Mouse (Mus musculus) adrenal gland, adult 18-20 months (tissue): Measurements from ENCODE around the gene Hbq1b. TPM values are rescaled to one million over a fixed set of nuclear protein-coding genes. Genes with fewer than 3 reads are reported as not detected.

Experiments
- DNase-seq, 2 experiments: peaks; one replicate each; pipeline ENCODE4 v3.0.0; 2021 to 2022; ENCODE audit warnings: low spot score in 2 of 2
- long read RNA-seq, 2 experiments: library from polyadenylated mRNA; stranded (forward); transcript quantifications; one replicate each; pipeline ENCODE4 v2.0.0; 2021
- total RNA-seq, 2 experiments: library from RNA; stranded (reverse); gene quantifications; 1 replicate in 1 of 2; 2 replicates in 1 of 2; pipeline ENCODE4 v1.2.3; 2021

Hbq1b gene
- not detected for total RNA-seq
- long read RNA-seq, experiment 1: 0 reads
- long read RNA-seq, experiment 2: 0 reads

GRCm38 (mm10) chr11:32286695-32287492, at the start of gene Hbq1b:
Hbq1b (plus strand) TSS chr11:32286965.
- DNase-seq: peak; percentile 68 to 70

DNA sequence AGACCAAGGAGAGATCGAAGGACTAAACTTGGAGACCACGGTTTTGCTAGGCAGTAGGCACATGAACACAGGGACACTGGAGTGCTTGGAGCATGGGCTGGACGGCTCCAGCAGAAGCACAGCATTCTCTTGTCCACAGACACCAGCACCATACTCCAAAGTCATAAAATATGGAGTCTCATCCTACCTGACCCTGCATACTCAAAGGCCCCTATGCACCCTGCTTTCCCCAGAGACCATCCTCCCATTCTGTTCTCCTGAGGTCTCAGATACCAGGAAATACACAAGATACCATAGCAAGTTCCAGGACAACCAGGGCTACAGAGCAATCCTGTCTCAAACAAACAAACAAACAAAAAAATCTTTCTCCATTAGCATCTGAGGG, 49.4 kb upstream of the Hbq1b start:
- DNase-seq: no peak

DNA sequence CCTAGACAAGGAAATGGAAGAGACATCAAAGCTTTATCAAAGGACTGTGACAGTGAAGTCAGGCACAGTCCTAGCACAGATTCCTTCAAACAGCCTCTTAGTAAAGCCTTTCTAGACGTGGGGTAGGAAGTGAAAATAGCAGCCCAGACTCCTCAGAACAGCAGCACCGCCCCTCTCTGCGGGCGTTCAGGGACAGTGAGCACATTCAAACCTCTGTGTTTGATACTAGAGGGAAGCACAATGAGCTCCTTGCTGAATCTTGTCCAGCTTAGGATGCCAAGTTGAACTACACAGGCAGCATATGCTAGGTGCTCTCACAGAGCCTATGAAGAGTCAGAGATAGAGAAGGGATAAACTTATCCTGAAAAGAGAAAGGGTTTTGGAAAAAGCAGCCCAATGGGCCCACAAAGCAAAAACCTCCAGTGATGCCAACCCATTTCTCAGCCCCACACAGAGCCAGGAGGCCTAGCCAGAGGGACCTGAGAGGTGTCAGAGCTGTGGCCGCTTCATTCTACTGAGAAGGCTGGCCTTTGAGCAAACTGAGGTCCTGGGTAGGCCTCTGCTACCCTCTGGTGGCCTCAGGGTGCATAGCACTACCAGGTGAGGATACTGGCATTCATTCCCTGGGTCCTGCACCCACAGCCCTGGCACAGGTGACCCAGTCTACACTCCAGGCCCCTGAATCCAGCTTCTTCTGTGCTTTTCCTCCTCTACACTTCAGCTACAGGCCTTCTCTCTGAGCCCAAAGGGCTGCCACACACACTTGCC, 48.5 kb upstream of the Hbq1b start:
- peak; percentile 73 to 76 for DNase-seq

- DNase-seq: no peak
Observed at GRCm38 (mm10) chr11:32241391-32241790, 45.4 kb upstream of the Hbq1b start.

GRCm38 (mm10) chr11:32242209-32242608, 44.6 kb upstream of the Hbq1b start:
- DNase-seq: no peak

DNA sequence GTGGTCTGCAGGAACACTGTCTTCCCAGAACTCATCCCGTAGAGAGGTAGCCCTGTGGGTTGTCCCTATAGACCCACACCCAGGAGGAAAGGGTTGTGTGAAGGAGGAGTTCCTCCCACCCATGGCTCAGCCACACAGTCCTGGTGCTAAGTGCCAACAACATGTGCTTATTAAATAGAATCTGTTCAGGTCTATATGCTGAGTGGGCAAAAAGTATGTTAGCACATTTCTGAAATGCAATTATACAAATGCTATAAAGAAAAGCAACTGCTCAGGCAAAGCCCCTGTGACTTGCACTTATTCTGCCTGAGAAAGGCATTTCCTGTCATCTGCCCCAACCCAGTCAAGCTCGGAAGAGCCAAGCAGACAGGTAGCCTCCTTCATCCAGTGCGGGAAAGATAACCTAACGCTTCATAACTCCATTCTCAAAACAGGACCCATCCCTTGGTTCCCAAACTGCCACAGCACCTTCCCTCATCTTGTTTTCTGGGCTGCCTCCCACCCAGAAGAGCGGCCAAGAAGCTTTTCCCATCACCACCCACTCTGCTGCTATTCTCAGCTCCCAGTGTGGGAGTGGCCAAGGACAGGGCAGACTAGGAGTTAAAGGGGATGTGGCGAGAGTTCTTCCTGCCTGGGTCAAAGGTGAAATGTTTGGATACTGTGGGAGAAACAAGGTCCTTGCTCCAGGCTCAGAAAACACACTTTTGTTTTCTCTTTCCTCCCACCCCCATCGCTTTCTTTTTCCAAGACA, 43.4 kb upstream of the Hbq1b start:
- no peak for DNase-seq

- no peak for DNase-seq
Observed at GRCm38 (mm10) chr11:32244064-32244463, 42.7 kb upstream of the Hbq1b start.

- DNase-seq: no peak
Observed at GRCm38 (mm10) chr11:32244617-32245016, 42.1 kb upstream of the Hbq1b start.

GRCm38 (mm10) chr11:32245614-32246013, 41.2 kb upstream of the Hbq1b start:
- no peak for DNase-seq

GRCm38 (mm10) chr11:32247068-32247467, 39.7 kb upstream of the Hbq1b start:
- DNase-seq: no peak

DNA sequence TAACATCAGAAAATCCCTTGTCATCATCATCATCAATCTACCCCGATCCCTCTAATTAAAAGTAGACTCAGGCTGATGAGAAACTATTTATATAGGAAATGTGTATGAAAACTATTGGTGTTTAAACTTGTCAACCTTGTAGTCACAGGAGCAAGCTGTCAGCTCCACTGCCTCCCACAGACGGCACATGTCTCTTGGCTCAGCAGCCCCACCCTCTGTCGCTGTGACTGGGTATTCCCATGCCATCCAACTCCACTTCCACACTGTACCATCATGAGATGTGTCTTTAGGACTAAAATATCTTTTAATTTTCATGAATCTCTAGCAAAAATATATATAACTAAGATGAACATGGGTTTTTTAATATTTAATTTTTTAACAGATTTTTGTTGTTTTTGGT, 38.4 kb upstream of the Hbq1b start:
- no peak for DNase-seq

DNA sequence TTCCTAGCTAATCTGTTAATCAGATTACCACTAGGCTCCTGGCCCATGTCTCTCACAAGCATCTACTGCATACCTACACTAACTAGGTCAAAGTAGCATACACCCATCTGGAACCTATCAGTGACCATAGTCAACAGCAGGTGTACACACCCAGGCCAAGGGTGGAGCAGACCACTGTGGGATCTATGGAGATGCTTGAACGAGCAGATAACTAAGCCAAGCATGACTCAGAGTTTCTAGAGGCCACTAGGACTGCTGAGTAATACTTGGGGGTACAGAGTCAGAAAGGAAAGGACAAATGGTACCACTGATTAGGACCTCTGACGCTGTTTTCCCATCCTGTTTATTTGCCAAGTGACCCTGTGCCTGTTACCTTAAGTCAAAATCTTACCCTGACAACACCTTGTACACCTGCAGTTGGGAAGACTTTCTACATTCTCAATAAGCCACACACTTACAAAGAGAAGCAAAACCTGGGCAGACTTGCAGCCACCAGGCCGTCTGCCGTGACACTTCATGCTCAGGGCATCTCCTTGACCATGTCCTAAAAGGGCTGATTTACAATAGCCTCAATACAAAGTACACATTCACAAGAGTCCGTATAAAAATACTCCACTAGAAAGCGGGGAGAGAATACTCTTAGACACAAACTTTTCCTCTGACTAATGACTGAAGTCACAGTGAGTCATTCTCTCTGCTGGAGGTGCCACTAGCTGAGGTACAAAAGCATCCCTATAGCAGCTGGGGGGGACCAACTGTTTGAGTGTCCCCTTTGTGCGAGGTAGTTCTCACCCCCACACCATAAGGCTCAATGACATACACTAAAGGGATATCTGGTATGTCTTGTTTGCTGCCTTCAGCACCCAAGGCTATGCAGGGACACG, 35.6 kb upstream of the Hbq1b start:
- DNase-seq: no peak

GRCm38 (mm10) chr11:32253121-32253520, 33.6 kb upstream of the Hbq1b start:
- no peak for DNase-seq

DNA sequence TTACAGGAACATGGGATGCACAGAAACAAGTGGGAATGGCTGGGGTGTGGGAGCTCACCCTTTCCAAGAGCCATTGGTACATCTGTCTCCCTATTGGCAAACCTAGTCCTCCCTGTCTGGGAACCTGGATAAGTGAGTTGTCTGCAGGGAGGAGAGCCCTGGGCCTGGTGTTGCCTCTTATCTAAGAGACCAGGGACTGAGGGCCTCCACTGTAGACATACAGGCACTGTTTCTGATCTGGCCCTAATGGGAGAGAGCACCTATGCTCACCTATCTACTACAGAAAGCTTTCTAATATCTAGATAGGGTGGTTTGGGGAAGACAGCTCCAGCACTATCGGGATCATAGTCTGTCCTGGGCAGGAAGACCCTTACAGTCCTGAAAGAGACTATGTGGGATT, 30.6 kb upstream of the Hbq1b start:
- no peak for DNase-seq

- DNase-seq: no peak
Observed at GRCm38 (mm10) chr11:32256566-32256965, 30.2 kb upstream of the Hbq1b start.

DNA sequence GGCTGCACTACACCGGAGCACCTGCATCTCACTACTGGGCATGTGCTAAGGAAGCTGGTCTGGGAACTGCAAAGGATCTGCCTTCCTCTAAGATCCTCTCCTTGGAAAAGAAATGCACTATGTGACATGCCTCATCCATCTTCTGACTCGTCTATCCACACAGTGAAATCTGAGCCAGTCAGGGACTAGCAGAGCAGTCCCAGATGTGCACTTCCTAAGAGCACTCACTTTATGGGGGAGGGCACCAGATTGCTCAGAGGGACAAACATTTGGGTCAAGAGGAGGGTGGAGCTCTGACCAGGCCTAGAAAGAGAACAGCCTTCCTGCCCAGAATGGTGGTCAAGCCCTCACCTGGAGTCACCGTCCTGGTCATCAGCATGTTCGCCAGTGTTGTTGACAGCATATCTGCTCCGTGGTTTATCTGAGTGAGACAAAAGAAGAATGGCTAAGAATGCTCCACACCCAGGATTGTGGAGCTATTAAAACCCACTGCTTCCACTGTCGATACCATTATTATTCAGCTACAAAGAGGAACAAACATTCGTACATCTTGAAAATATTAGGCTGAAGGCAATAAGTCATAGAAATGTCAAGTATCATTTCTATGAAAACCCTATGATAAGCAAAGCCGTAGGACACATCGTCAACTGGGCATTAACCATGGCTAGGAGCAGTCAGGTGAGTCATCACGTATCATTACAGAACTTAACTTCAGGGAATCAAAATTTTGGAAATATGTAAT, 23.9 kb upstream of the Hbq1b start:
- no peak for DNase-seq

DNA sequence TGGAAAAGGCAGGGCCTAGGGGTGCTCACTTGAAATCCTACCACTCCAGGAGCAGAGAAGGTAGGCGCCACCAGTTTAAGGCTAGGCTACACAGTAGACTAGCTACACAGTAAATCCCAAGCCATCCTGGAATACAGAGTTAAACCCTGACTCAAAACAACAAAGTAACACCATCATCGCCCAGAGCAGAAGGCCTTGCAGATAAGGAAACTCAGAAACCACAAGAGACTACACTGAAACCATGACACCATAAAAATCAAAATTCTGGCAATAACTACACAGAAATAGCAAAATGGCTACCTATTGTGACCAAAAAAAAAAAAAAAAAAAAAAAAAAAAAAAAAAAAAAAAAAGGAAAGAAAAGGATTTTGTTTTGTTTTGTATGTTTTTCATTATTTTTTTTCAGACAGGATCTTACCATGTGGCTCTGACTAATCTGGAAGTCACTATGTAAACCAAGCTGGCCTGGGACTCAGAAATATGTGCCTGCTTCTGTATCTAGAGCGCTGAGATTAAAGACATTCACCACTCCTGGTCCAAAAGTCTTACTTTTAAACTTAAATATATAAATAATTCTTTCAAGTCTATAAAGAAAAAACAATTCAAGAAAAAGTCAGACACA, 21.5 kb upstream of the Hbq1b start:
- DNase-seq: no peak

DNA sequence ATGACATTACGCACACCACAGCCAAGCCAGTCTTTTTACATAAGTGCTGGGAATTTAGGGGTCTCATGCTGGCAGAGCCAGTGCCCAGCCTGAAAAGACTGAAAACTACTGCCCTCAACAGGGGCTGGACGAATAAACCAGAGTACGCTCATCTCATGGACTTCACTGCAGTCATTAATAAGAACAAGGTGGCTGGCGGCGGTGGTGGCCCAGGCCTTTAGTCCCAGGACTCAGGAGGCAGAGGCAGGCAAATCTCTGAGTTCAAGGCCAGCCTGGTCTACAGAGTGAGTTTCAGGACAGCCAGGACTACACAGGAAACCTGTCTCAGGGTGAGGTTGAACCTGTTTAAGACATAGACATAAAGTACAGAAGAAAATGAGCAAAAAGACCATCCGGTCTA, 20.6 kb upstream of the Hbq1b start:
- no peak for DNase-seq

DNA sequence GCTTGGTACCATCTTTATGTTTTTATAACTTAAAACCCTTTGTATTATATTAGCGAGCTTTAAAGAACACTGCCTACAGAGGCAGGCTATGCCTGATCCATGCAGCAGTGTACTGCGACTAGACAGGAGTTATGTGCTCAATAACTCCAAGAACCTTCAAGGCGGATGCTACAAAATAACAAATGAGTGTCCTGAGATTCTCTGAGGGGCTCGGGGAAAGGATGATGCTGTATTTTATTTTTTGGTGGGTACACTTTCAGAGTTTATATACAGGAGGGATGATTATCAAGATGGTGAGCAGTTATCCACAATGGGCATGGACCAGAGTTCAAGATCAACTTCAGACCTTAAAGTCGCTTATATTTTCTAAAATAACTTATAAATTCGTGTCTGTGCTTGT, 20.0 kb upstream of the Hbq1b start:
- DNase-seq: no peak
